Mouse (Mus musculus) spleen, postnatal 4 days (tissue): ENCODE data around the gene Frat2.

ENCODE experiments used
- DNase-seq, 2 experiments: peaks; one replicate each; pipeline ENCODE4 v3.0.0; 2022; ENCODE audit warnings: low spot score in 2 of 2

The Frat2 gene

GRCm38 (mm10) chr19:41818749-41819148, 29.2 kb downstream of the Frat2 start:
- no peak for DNase-seq

GRCm38 (mm10) chr19:41817325-41817724, 30.6 kb downstream of the Frat2 start:
- no peak for DNase-seq

DNA sequence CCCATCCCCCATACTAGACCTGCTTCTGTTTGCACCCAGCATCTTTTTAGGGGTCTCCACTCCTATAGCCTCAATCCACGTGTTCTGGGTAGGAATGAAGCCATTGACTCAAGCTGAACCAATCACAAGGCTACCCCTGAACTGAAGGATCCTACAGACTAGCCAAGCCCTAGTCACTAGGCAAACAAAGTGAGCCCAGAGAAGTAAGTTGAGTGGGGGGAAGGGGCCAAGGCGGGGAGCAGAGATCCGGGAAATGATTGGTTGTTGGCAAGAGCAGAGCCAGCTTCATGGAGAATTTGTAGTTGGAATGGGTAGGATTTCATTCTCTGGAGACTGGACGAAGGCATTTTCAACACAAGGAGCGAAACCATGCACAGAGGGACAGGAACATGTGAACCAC, 31.0 kb downstream of the Frat2 start:
- DNase-seq = no peak

DNA sequence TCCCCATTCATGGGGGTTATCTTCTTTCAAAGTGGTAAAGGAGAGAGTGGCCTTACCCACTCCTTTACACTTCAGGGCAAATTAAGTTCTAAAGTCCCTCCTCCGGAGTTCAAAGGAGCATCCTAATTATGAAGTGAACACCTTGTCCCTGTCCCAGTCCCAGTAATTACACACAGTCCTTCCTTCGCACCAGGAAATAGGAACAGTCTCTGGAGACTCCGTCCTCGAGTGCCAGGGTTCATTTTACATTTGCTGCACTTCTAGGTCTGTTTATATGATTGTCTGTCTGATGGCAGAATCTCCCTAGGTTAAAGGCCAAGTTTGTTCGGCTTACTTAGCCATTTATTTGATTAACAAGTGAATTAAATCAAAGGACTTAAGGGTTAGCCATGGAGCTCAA, 31.5 kb downstream of the Frat2 start:
- DNase-seq = no peak

DNA sequence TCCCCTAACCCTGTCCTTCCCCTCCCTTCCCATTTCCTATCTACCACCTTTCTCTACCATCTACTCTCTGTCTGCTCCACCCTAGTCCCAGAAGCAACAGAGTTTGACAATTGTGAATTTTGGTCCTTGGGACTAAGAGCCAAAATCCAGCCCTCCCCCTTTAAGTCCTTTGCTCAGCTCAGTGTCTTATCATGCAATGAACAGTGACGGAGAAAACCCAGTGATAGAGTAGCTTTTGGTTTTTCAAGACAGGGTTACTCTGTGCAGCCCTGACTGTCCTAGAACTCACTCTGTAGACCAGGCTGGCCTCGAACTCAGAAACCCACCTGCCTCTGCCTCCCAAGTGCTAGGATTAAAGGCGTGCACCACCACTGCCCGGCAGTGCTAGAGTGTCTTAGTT, 34.6 kb downstream of the Frat2 start:
- no peak for DNase-seq

GRCm38 (mm10) chr19:41812525-41812924, 35.4 kb downstream of the Frat2 start:
- no peak for DNase-seq

DNA sequence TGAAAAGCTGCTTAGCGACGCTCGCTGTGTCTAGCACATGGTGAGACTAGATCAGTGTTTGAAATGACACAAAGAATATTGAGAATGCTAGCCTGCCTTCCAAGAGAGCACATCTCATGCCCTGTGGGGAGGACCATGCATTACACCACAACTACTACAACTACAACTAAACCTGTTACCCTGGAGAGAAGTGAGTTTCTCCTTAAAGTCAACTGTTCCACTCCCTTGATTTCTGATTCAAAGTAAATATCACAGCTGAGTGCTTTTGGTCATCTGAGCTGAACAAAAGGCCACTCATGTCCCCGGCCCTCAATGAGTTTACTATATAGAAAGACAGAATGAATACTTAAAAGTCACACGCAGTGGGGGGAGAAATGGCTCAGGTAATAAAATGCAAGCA, 37.9 kb downstream of the Frat2 start:
- DNase-seq = no peak

GRCm38 (mm10) chr19:41808104-41808634, 39.8 kb downstream of the Frat2 start:
- DNase-seq = no peak

DNA sequence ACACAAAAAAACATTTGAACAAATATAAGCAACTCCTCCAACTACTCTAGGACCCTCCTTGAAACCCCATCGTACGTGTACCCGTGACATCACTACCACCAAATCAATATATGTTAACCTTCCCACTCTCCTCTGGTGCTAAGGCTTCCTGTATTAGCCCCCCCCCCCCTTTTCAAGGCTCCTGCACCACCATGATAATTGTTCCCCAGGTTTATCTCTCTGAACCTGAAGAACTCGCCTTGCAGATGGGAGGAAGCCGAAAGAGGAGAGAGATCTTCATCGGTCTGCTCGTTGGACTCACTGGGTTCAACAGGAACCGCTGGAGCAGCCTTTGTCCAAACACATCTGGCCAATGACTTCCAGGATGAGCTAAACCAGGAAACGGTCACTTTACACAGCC, 40.4 kb downstream of the Frat2 start:
- DNase-seq = no peak

DNA sequence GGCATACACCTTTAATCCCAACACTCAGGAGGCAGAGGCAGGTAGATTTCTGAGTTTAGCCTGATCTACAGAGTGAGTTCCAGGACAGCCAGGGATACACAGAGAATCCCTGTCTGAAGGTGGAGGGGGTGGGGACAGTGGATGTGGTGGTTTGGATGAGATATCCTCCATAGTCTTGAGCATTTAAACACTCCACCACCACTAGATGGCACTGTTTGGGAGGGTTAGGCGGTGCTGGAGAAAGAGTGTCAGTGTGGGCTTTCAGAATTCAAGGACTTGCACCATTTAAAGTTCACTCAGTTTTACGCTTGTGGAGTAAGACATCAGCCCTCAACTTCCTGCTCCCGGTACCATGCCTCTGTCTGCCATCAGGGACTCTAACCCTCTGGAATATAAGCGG, 42.1 kb downstream of the Frat2 start:
- no peak for DNase-seq

DNA sequence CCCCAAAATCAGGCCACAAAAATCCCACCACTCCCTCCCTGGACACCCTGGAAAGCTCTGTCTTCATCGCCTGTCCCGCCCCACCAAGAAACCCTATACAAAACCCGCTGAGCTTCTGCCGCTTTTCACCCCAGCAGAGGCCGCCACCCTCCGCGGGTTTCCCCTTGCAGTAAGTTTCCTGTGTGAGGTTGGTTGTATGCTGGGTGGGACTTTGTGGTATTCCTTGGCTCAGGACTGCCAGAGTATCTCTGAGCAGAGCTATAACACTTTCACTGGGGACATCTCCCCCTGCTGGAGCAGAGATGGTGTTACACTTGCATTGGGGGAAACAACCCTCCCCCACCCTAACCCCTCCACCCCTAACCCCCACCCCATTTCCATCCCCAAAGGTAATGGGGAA, 44.6 kb downstream of the Frat2 start:
- DNase-seq = peak; percentile 47 to 77

- peak; percentile 91 to 93 for DNase-seq
Measured at GRCm38 (mm10) chr19:41801742-41802369, 46.1 kb downstream of the Frat2 start, which contains the start of gene Arhgap19. TSS of gene Arhgap19 (minus strand) at chr19:41802047.

DNA sequence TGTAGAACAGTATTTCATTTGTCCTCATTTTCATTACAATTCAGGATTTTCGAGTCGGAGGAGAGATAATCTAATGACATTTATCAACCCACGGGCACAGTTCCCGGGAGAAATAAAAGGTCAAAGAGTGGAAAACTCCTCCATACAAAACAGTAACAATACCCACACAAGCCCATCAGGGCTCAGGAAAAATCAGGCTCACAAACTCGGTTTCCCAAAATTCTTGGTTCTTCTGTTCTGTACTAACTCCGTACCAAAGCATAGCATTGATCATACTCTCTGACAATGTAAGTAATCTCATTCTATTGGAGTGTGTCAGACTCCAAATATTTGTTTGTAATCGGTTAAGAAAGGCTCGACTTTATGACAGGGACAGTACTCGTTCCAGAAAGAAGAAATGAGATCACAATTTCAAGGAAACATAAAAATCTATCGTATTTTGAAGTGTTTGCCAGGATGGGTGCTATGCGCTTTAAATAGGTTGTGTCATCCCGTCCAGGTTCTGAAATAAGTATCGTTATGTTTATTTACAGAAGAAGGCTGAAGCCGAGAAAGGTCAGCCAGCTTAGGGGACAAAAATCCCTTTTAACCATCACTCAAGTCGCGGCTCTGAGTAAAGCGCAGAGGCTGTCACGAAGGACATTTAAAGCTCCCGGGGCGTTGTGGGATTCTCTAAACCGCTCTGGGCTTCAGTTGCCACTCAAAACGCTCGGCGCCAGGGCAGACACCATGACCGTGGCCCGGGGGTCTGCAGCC, 46.8 kb downstream of the Frat2 start:
- no peak for DNase-seq

GRCm38 (mm10) chr19:41800451-41800850, 47.5 kb downstream of the Frat2 start:
- DNase-seq = no peak

DNA sequence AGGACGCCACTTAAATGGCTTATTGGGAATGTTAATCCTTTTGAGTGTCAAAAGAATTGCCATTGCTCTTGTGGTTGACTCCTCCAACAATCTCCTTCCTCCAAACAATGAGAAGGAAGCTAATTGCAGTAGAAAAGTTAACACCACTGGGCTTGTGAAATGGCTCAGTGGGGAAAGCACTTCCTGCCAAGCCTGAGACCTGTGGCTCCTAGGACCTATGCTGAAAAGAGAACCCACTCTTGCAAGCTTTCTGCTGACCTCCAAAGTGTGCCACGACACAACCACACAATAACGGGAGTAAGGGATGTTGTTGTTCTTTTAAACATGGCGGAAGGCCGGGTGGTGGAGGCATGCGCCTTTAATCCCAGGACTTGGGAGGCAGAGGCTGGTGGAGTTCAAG, 50.4 kb downstream of the Frat2 start:
- DNase-seq = no peak

DNA sequence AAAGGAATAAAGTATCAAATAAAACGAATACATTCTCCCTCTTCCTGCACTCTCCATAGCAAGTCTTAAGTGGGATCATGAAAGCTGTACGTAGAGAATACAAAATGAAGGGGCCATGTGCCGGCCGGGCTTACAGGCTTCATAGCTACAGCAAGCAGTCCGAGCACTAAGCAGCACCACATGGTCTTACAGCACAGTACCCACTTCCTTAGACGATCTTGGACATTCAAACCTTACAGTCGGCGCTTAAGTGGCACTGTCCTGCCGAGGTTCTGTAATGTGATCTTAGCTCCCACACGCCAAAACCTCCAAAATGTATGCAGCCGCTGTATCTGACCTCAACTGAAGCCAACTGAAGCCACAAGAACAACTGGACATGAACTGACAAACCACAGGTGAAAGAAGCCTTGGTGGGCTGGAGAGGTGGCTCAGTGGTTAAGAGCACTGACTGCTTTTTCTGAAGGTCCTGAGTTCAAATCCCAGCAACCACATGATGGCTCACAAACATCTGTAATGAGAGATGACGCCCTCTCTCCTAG, 51.1 kb downstream of the Frat2 start:
- no peak for DNase-seq

GRCm38 (mm10) chr19:41796148-41796760, 51.7 kb downstream of the Frat2 start:
- no peak for DNase-seq
